Mouse (Mus musculus): ENCODE results near the gene Fnip2. TPM values are rescaled to one million over a fixed set of nuclear protein-coding genes. Genes with fewer than 3 reads are reported as not detected.
"Not testable (repeated sequence)": the region's sequence is repeated elsewhere in the genome, so short reads cannot be mapped to it uniquely, and the experiment has no call there.

Fnip2 gene
- polyA plus RNA-seq (2012; rRNA removed), result 8.8 and 10.2 TPM in 2 replicates

GRCm38 (mm10) chr3:79567703-79568362 is at the start of gene Fnip2:
Gene Fnip2 (minus strand): TSS chr3:79567796.
- DNase-seq (ENCODE audit: extremely low spot score in 1 of 2, low spot score in 1 of 2), result peak; percentile 81 to 84

DNA sequence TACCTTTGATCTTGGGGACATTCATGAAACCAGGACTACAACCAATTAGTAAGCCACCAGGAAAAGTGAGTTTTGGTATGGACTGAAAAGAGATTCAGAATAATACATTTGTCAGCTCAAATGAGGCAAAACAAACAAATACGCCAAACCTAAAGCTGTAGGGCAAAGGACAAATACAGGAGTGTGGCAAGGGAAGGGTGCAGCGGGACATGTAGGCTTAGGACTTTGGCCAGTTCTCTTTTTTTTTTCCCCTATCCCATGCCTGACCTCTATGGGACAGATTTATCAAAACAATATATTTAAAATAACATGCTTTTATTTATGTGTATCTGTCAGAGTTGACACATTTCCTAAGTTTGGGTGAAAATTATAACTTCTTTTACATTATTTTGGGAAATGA is 42.3 kb upstream of the Fnip2 start:
- no peak for DNase-seq (ENCODE audit: extremely low spot score in 1 of 2, low spot score in 1 of 2)

GRCm38 (mm10) chr3:79595468-79595867 is 27.9 kb upstream of the Fnip2 start:
- no peak for DNase-seq (ENCODE audit: extremely low spot score in 1 of 2, low spot score in 1 of 2)

DNA sequence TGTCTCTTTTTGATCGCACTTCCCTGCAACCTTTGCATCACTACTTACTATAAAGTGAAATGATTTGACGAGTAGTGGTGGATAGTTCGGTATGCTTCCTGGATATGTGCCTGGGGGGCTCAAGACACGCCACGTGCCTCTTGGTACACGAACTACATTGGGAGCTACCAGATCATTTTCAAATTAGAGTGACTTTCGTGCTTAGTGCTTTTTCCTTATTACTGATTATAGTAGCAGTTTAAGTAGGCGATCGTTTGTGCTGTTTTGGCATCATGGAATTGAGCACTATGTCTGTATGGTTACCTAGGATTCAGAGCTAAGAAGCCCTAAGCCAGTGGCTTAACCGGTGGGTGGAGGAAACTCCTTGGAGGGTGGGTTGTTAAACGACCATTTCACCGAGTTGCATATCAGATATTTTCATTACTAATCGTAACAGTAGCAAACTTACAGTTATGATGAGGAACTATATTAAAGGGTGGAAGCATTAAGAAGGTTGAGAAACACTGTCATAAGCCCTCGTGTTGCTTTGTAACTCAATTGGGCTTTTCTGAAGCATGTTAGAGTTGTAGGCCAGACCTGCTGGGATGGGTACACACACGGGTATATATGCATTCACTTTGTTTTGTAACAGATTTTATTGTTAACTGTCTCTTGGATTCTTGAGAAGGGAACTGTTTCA is 24.3 kb upstream of the Fnip2 start:
- DNase-seq (ENCODE audit: extremely low spot score in 1 of 2, low spot score in 1 of 2), result no peak

DNA sequence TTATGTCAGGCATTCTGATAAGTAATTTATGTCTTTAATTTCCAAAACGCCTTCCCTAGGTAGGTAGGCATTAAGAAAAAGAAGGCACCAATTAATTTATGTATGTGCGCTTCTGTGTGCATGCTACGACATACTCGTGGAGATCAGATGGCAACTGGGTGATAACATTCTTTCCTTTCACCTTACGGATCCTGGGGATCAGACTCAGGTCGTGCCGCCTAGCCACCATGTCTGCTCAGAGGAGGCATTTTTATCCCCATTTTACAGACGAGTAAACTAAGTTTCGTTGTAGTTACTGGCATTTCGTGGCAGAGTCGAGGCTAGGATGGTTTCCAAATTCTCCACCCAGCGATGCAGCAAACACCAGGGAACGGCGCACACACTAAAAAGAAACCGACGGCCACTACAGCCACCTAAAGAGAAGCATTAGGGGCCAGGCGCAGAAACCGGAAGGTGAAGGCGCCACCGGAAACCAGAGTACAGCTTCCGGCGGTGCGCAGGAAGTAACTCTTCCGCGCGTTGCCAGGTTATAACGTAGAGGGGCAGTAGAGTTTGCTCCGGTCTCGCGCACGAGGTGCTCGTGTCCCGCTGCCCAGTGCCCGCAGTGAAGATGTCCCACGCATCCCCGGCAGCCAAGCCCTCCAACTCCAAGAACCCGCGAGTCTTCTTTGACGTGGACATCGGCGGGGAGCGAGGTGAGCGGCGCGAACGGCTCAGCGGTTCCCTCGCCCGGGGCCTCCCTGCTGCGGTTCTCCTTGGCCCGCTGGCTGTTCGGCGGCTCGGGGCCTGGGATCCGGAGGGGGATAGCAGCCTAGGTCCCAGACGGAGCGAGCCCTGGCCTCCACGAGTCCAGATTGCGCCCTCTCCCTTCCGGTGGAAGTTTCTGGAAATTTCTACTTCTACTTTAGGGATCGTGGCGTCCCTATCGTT is 23.5 kb upstream of the Fnip2 start, which contains the start of gene Ppid:
TSS of gene Ppid (plus strand) at position 480 of the 930 bp plus-strand sequence.
- DNase-seq (ENCODE audit: extremely low spot score in 1 of 2, low spot score in 1 of 2), result peak; percentile 46 to 78

DNA sequence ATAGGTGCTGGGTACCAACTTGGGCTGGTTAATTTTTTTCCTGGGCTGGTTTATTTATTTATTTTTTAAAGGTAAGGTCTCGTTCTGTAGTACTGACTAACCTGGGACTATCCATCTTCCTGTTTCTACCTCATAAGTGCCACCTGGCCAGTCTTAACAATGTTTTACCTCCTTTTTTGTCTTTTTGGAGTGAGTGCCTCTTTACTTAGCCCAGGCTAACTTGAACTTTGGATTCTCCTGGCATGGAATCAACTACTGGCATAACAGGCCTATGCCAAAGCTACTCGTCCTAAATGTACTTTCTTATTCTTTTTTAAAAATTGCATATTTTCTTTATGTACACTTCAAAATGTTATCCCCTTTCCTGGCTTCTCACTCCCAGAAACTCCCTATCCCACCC is 22.1 kb upstream of the Fnip2 start:
- no peak for DNase-seq (ENCODE audit: extremely low spot score in 1 of 2, low spot score in 1 of 2)

GRCm38 (mm10) chr3:79586804-79587203 is 19.2 kb upstream of the Fnip2 start:
- peak; percentile 88 to 97 for DNase-seq (ENCODE audit: extremely low spot score in 1 of 2, low spot score in 1 of 2)

- DNase-seq (ENCODE audit: extremely low spot score in 1 of 2, low spot score in 1 of 2), result no peak
Observed at GRCm38 (mm10) chr3:79579891-79580575, 12.4 kb upstream of the Fnip2 start.

DNA sequence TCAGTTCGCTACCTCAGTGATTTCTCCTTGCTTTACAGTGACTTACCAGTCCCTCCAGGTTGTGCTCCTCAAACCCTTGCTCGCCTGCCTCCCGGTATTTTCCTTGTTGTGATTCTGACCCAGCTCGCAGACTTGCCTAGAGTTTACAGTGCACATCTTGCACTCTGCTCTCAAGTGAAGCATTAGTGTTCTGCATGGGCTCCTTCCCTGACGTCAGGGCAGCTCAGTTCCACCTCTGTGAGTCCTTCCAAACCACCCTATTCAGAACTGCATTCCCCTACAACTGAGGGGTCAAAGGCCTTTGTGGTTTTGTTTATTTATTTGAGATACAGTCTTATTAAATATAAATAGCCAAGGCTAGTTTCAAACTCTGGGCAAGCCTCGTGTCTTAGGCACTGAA is 10.6 kb upstream of the Fnip2 start:
- DNase-seq (ENCODE audit: extremely low spot score in 1 of 2, low spot score in 1 of 2), result no peak

DNA sequence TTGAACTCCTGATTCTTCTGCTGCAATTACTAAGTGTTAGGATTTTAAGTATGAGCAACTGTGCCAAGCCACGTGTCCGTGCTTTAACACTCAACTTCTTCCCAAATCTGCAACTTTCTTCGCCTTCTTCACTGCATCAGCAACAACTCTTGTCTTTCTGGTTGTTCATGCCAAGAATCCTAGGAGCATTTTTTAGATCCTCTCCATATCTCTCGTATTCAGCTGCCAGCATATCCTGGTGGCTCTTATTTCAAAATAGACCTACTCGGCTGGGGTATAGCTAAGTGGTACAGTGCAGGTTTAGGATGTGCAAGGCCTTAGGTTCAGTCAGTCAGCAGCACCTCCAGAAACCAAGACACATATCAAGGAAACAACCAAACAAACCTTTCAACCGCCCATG is 10.0 kb upstream of the Fnip2 start:
- DNase-seq (ENCODE audit: extremely low spot score in 1 of 2, low spot score in 1 of 2), result peak in 1 of 2 experiments; percentile 40

DNA sequence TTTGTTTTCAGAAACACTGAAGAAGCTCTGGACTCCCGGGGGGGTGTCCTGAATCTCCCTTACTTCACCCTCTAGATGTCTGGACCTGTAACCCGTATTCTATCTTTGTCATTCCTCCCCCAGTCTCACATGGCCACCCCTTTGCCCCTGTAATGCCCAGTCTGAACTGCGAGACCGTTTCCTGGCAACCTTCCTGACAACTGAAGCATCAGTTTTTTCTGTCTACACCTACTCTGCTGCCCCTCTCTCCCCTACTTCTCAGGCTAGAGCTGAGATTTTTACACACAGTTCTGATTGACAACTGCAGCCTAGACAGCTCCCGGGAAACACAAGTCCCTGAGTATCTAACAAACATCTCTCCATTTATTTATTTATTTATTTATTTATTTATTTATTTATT is 9.3 kb upstream of the Fnip2 start:
- no peak for DNase-seq (ENCODE audit: extremely low spot score in 1 of 2, low spot score in 1 of 2)

DNA sequence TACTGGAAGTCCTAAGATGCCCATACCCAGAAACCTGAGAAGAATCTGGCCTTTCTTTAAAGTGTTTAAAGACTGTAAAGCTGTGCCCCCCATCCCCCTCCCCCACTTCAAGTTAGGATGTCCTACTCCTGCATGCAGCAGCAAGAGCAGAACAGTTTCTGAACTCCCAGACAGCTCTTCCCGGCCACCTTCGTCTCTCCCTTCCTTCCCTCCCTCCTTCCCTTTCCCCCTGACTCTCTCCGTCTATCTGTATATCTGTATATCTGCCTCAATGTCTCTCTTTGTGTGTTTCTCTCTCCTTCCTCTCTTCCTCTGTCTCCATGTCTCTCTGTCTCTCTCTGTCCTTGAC is 8.8 kb upstream of the Fnip2 start:
- no peak for DNase-seq (ENCODE audit: extremely low spot score in 1 of 2, low spot score in 1 of 2)

GRCm38 (mm10) chr3:79575576-79576467 is 8.2 kb upstream of the Fnip2 start:
- no peak for DNase-seq (ENCODE audit: extremely low spot score in 1 of 2, low spot score in 1 of 2)

- no peak for DNase-seq (ENCODE audit: extremely low spot score in 1 of 2, low spot score in 1 of 2)
Observed at GRCm38 (mm10) chr3:79574336-79574735, 6.7 kb upstream of the Fnip2 start.

DNA sequence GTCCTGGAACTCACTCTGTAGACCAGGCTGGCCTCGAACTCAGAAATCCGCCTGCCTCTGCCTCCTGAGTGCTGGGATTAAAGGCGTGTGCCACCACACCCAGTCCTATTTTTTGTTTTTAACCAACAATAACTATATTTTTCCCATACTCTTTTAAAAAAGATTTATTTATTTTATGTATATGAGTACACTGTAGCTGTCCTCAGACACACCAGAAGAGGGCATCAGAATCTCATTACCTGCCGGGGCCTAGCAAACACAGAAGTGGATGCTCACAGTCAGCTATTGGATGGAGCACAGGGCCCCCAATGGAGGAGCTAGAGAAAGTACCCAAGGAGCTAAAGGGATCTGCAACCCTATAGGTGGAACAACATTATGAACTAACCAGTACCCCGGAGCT is 5.8 kb upstream of the Fnip2 start:
- DNase-seq (ENCODE audit: extremely low spot score in 1 of 2, low spot score in 1 of 2), result not testable (repeated sequence)

DNA sequence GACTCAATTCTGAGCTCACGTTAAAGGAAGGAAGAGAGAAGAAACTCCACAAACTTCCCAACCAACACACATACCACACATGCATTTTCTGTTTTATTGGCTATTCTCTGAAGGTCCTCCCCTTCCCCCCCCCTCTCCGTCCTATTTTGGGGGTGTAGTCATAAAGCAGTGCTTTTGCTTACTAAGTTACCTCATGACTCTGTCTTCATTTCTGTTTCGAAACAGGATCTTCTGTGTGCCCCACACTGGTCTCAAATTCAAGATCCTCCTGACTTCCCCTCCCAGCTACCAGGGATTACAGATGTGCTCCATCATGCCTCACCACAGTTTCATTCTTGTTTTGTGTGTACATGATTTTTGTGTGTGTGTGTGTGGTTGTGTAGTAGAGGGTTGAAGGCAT is 4.8 kb upstream of the Fnip2 start:
- no peak for DNase-seq (ENCODE audit: extremely low spot score in 1 of 2, low spot score in 1 of 2)

GRCm38 (mm10) chr3:79569351-79569681 is 1.7 kb upstream of the Fnip2 start:
- DNase-seq (ENCODE audit: extremely low spot score in 1 of 2, low spot score in 1 of 2), result no peak

GRCm38 (mm10) chr3:79568629-79569350 is 1.2 kb upstream of the Fnip2 start:
- no peak for DNase-seq (ENCODE audit: extremely low spot score in 1 of 2, low spot score in 1 of 2)
